Mouse (Mus musculus): Measurements from ENCODE around the gene Mast4. TPM values are rescaled to one million over a fixed set of nuclear protein-coding genes. Genes with fewer than 3 reads are reported as not detected.

Mast4 gene
- total RNA-seq, 4 experiments from 2014 or later, result 19.8 to 27.6 (median 25.3) TPM

- DNase-seq (ENCODE audit: low spot score), result no peak
Observed at GRCm38 (mm10) chr13:102988251-102988895, 345.9 kb downstream of the Mast4 start.

GRCm38 (mm10) chr13:102984550-102984949 is 349.7 kb downstream of the Mast4 start:
- DNase-seq (ENCODE audit: low spot score), result no peak

GRCm38 (mm10) chr13:102973853-102974252 is 360.4 kb downstream of the Mast4 start:
- DNase-seq (ENCODE audit: low spot score), result no peak

GRCm38 (mm10) chr13:102963471-102963870 is 370.8 kb downstream of the Mast4 start:
- no peak for DNase-seq (ENCODE audit: low spot score)

- DNase-seq (ENCODE audit: low spot score), result no peak
Observed at GRCm38 (mm10) chr13:102958273-102959270, 375.7 kb downstream of the Mast4 start.

GRCm38 (mm10) chr13:102957508-102958272 is 376.6 kb downstream of the Mast4 start:
- no peak for DNase-seq (ENCODE audit: low spot score)

- no peak for DNase-seq (ENCODE audit: low spot score)
Observed at GRCm38 (mm10) chr13:102955506-102955905, 378.8 kb downstream of the Mast4 start.

- DNase-seq (ENCODE audit: low spot score), result no peak
Observed at GRCm38 (mm10) chr13:102949756-102950155, 384.5 kb downstream of the Mast4 start.

GRCm38 (mm10) chr13:102948966-102949365 is 385.3 kb downstream of the Mast4 start:
- DNase-seq (ENCODE audit: low spot score), result no peak

- no peak for DNase-seq (ENCODE audit: low spot score)
Observed at GRCm38 (mm10) chr13:102947546-102947945, 386.8 kb downstream of the Mast4 start.

GRCm38 (mm10) chr13:102946024-102946821 is 388.1 kb downstream of the Mast4 start:
- no peak for DNase-seq (ENCODE audit: low spot score)

- DNase-seq (ENCODE audit: low spot score), result no peak
Observed at GRCm38 (mm10) chr13:102945450-102945849, 388.8 kb downstream of the Mast4 start.

- no peak for DNase-seq (ENCODE audit: low spot score)
Observed at GRCm38 (mm10) chr13:102944516-102944915, 389.8 kb downstream of the Mast4 start.

GRCm38 (mm10) chr13:102942557-102942956 is 391.7 kb downstream of the Mast4 start:
- no peak for DNase-seq (ENCODE audit: low spot score)

- DNase-seq (ENCODE audit: low spot score), result no peak
Observed at GRCm38 (mm10) chr13:102940476-102940875, 393.8 kb downstream of the Mast4 start.

GRCm38 (mm10) chr13:102936233-102936632 is 398.1 kb downstream of the Mast4 start:
- no peak for DNase-seq (ENCODE audit: low spot score)

- no peak for DNase-seq (ENCODE audit: low spot score)
Observed at GRCm38 (mm10) chr13:102935788-102936187, 398.5 kb downstream of the Mast4 start.

GRCm38 (mm10) chr13:102933702-102934101 is 400.6 kb downstream of the Mast4 start:
- peak; percentile 60 for DNase-seq (ENCODE audit: low spot score)

GRCm38 (mm10) chr13:102932434-102932833 is 401.9 kb downstream of the Mast4 start:
- DNase-seq (ENCODE audit: low spot score), result no peak

GRCm38 (mm10) chr13:102931951-102932350 is 402.3 kb downstream of the Mast4 start:
- DNase-seq (ENCODE audit: low spot score), result no peak

Measured in heart, adult 8-10 months (tissue).